Mouse (Mus musculus) limb, embryonic 14.5 days (tissue): ENCODE data around the gene Cyth2. TPM values are rescaled to one million over a fixed set of nuclear protein-coding genes. Genes with fewer than 3 reads are reported as not detected.
A peak's percentile ranks its signal among the peaks of the same experiment; 100 is the strongest.

Experiments
- ATAC-seq: fragments of 200-750 bp; cut with Nextera tagmentation; 2 replicates; pipeline ENCODE4 v1.8.0; 2017; ENCODE audit warnings: low read depth, moderate number of reproducible peaks, moderate TSS enrichment; ENCODE audit not compliant: low FRiP score
- DNase-seq: peaks from one replicate; pipeline ENCODE4 v3.0.0-alpha.2; 2015; ENCODE audit warnings: low spot score
- H3K27ac ChIP-seq: fragments of 300-500 bp; sonication (generic); replicated peaks from 2 replicates; pipeline ENCODE4 v1.5.1; 2014; ENCODE audit warnings: low read depth, mild to moderate bottlenecking, low read length, moderate library complexity, mixed read lengths
- H3K27me3 ChIP-seq: fragments of 300-500 bp; sonication (generic); 2 replicates; pipeline ENCODE4 v1.6.1; 2014; ENCODE audit warnings: low read length, mixed read lengths; ENCODE audit not compliant: control insufficient read depth, insufficient read depth
- H3K36me3 ChIP-seq: fragments of 300-500 bp; sonication (generic); 2 replicates; pipeline ENCODE4 v1.6.1; 2014; ENCODE audit warnings: mild to moderate bottlenecking, low read length, moderate library complexity, mixed read lengths; ENCODE audit not compliant: control insufficient read depth, insufficient read depth
- H3K4me1 ChIP-seq: fragments of 300-500 bp; sonication (generic); 2 replicates; pipeline ENCODE4 v1.6.1; 2014; ENCODE audit warnings: antibody characterized with exemption, low read length, mixed read lengths; ENCODE audit not compliant: control insufficient read depth, insufficient read depth
- H3K4me2 ChIP-seq: fragments of 300-500 bp; sonication (generic); replicated peaks from 2 replicates; pipeline ENCODE4 v1.6.1; 2014; ENCODE audit warnings: low read depth, mild to moderate bottlenecking, low read length, moderate library complexity; ENCODE audit not compliant: severe bottlenecking
- H3K4me3 ChIP-seq: fragments of 300-500 bp; sonication (generic); replicated peaks from 2 replicates; pipeline ENCODE4 v1.5.1; 2014; ENCODE audit warnings: low read length
- H3K9ac ChIP-seq: fragments of 300-500 bp; sonication (generic); 2 replicates; pipeline ENCODE4 v1.6.1; 2014; ENCODE audit warnings: mild to moderate bottlenecking, low read depth, low read length, moderate library complexity; ENCODE audit not compliant: severe bottlenecking
- H3K9me3 ChIP-seq: fragments of 300-500 bp; sonication (generic); 2 replicates; pipeline ENCODE4 v1.6.1; 2016; ENCODE audit warnings: low read length; ENCODE audit not compliant: control insufficient read depth
- POLR2A ChIP-seq: fragments of 200-500 bp; IDR thresholded peaks from 2 replicates; pipeline ENCODE4 v1.8.0; 2012; ENCODE audit warnings: inconsistent platforms, mild to moderate bottlenecking, moderate library complexity, borderline replicate concordance; ENCODE audit not compliant: insufficient read depth, insufficient read length; ENCODE audit errors: extremely low read depth
- WGBS: fragments of 180-500 bp; shearing (Covaris S2); extraction: QIAGEN DNeasy Blood & Tissue Kit; methylation state at CpG from one replicate; pipeline ENCODE4 v1.1.7; 2014; 5-methylcytosine and 5-hydroxymethylcytosine counted together
- polyA plus RNA-seq, 2 experiments: library from polyadenylated mRNA; depleted of rRNA in 1 of 2; stranded (reverse) in 1 of 2; unstranded in 1 of 2; fragments of >200 nt; fragmentation: Nextera tagmentation in 1 of 2; extraction: Ambion mirVana in 1 of 2; gene quantifications; 2 replicates each; pipeline versions ENCODE4 v1.2.1 to v1.2.3; 2012 to 2014

The Cyth2 gene
- polyA plus RNA-seq, 2 experiments: 91.7 to 105 TPM

GRCm38 (mm10) chr7:45801348-45801747, 13.0 kb downstream of the Cyth2 start:
- Histone ChIP-seq H3K4me2 (peak overlapping the region; percentile 30; the same call in 1 of the 2 replicates), H3K4me1 (peaks cover 22% of the 10 kb centered on the region), H3K36me3 (peaks cover 19% of the 10 kb centered on the region), H3K27ac (no peak overlapping the region), H3K27me3 (peaks cover 23% of the 10 kb centered on the region; the same call in 1 of the 2 replicates), H3K4me3 (no peak overlapping the region), H3K9me3 (no peaks in the 10 kb centered on the region; the same call in 1 of the 2 replicates), H3K9ac (no peak overlapping the region)
- no peak for TF ChIP-seq POLR2A
- DNase-seq (peak; percentile 90), ATAC-seq (peak; percentile 47)
- 3% methylated on average over 12 of the region's 12 CpGs for WGBS

- no peak for TF ChIP-seq POLR2A
- Histone ChIP-seq H3K27ac (no peak overlapping the region), H3K36me3 (peaks cover 22% of the 10 kb centered on the region), H3K4me2 (peak overlapping the region; percentile 30), H3K4me1 (peaks cover 22% of the 10 kb centered on the region), H3K9me3 (no peaks in the 10 kb centered on the region; the same call in 1 of the 2 replicates), H3K9ac (no peak overlapping the region), H3K27me3 (peaks cover 23% of the 10 kb centered on the region; the same call in 1 of the 2 replicates), H3K4me3 (peak overlapping the region; percentile 8; the same call in 1 of the 2 replicates)
- 23% methylated on average over 21 of the region's 25 CpGs for WGBS
- ATAC-seq (0 out of 2 replicates have a peak, but pooled peaks have one; percentile 27), DNase-seq (no peak)
Measured at GRCm38 (mm10) chr7:45800546-45801204, 13.7 kb downstream of the Cyth2 start.

- Histone ChIP-seq H3K4me2 (peak overlapping the region; percentile 30; the same call in 1 of the 2 replicates), H3K9ac (no peak overlapping the region), H3K27ac (no peak overlapping the region), H3K36me3 (peaks cover 29% of the 10 kb centered on the region), H3K27me3 (peaks cover 23% of the 10 kb centered on the region; the same call in 1 of the 2 replicates), H3K4me3 (0 out of 2 replicates have a peak overlapping the region, but pooled peaks have one; percentile 8), H3K4me1 (peaks cover 22% of the 10 kb centered on the region), H3K9me3 (no peaks in the 10 kb centered on the region; the same call in 1 of the 2 replicates)
- DNase-seq: no peak
- no peak for ATAC-seq
- 35% methylated on average over 7 of the region's 7 CpGs for whole genome bisulfite sequencing
- TF ChIP-seq POLR2A: no peak
Measured at GRCm38 (mm10) chr7:45800001-45800400, 14.4 kb downstream of the Cyth2 start.

GRCm38 (mm10) chr7:45798931-45799330, 15.4 kb downstream of the Cyth2 start:
- H3K36me3 ChIP-seq: peaks cover 39% of the 10 kb centered on the region
- peaks cover 23% of the 10 kb centered on the region; the same call in 1 of the 2 replicates for H3K27me3 ChIP-seq
- H3K9ac ChIP-seq: no peak overlapping the region
- peak overlapping the region; percentile 82; the same call in 1 of the 2 replicates for H3K4me2 ChIP-seq
- peaks cover 22% of the 10 kb centered on the region for H3K4me1 ChIP-seq
- no peak for ATAC-seq
- peak overlapping the region; percentile 45 for H3K4me3 ChIP-seq
- no peaks in the 10 kb centered on the region; the same call in 1 of the 2 replicates for H3K9me3 ChIP-seq
- 52% methylated on average over 7 of the region's 7 CpGs for WGBS
- DNase-seq: no peak
- H3K27ac ChIP-seq: no peak overlapping the region
- TF ChIP-seq POLR2A: no peak

- DNase-seq: no peak
- H3K27ac ChIP-seq: no peak overlapping the region
- H3K4me3 ChIP-seq: peak overlapping the region; percentile 45
- H3K4me2 ChIP-seq: peak overlapping the region; percentile 82
- peaks cover 22% of the 10 kb centered on the region for H3K4me1 ChIP-seq
- no peaks in the 10 kb centered on the region; the same call in 1 of the 2 replicates for H3K9me3 ChIP-seq
- H3K36me3 ChIP-seq: peaks cover 44% of the 10 kb centered on the region
- WGBS: 2% methylated on average over 18 of the region's 19 CpGs
- H3K9ac ChIP-seq: peak overlapping the region; percentile 57
- H3K27me3 ChIP-seq: peaks cover 23% of the 10 kb centered on the region; the same call in 1 of the 2 replicates
- ATAC-seq: no peak
- TF ChIP-seq POLR2A: no peak
Measured at GRCm38 (mm10) chr7:45798511-45798836, 15.9 kb downstream of the Cyth2 start.
